Mouse (Mus musculus): ENCODE data around the gene Spint1. TPM values are rescaled to one million over a fixed set of nuclear protein-coding genes. Genes with fewer than 3 reads are reported as not detected.

The Spint1 gene
- polyA plus RNA-seq, 1 experiment from 2014 or later = 1.2 TPM

DNA sequence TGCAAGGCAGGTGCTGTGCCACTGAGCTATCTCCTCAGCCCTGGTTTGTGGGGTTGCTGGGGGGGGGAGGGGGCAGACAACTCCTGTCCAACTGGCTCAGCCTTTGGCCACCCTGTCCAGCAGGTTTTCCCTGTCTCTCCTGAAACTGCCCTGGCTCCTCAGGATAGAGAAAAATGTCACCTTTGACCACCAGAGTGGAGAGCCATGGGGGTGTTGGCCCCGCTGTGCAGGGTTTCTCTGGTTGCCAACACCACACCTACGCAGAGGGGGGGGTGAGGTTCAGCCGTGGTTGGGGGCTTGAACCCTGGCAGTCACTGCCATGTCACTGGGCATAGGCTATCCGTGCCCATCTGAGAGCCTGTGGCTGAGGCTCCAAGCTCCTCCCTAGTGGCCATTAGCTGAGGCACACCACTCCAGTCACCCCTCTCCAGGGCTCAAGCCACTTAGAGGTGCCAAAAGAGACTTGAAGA is 12.5 kb downstream of the Spint1 start:
- WGBS = 78% methylated on average over 4 of the region's 4 CpGs

DNA sequence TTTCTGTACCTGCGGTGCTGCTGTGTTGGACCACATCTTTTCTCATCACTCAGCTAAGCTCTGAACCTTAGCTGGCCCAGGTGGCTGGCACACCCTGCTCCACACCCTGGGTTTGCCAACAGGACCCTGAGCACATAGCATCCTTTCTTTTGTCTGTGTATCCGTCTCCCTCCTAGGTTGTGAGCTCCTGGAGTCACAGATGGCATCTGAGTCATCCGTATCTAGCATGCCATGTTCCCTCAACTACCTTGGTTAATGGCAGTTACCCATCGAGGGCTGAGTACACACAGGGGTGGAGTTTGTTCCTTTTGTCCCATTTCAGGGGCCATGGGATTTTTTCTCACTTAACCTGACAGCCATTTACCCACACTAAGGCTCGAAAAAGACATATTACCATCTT is 13.2 kb downstream of the Spint1 start:
- Histone ChIP-seq H3K9ac (no peak overlapping the region), H3K36me3 (no peaks in the 10 kb centered on the region), H3K4me3 (no peak overlapping the region), H3K4me2 (replicated peaks) (peak overlapping the region; percentile 36; the same call in 1 of the 2 replicates), H3K27ac (no peak overlapping the region), H3K27me3 (replicated peaks) (0 out of 2 replicates have a peak, but pooled peaks cover 4% of the 10 kb centered on the region), H3K9me3 (no peaks in the 10 kb centered on the region), H3K4me1 (no peaks in the 10 kb centered on the region)
- ATAC-seq (ENCODE audit: low FRiP score, low read depth) = no peak
- 61% methylated on average over 5 of the region's 5 CpGs for WGBS

More for the DNA sequence above, 12.5 kb downstream of the Spint1 start:
- H3K27me3 ChIP-seq (replicated peaks) = 0 out of 2 replicates have a peak, but pooled peaks cover 4% of the 10 kb centered on the region
- ATAC-seq (ENCODE audit: low FRiP score, low read depth) = no peak
- no peak overlapping the region for H3K4me2 ChIP-seq (replicated peaks)
- no peak overlapping the region for H3K27ac ChIP-seq
- no peak overlapping the region for H3K9ac ChIP-seq
- H3K9me3 ChIP-seq = no peaks in the 10 kb centered on the region
- H3K36me3 ChIP-seq = no peaks in the 10 kb centered on the region
- no peak overlapping the region for H3K4me3 ChIP-seq
- no peaks in the 10 kb centered on the region for H3K4me1 ChIP-seq

GRCm38 (mm10) chr2:119250826-119251478 is 13.8 kb downstream of the Spint1 start:
- 0 out of 2 replicates have a peak, but pooled peaks cover 4% of the 10 kb centered on the region for H3K27me3 ChIP-seq (replicated peaks)
- H3K36me3 ChIP-seq = no peaks in the 10 kb centered on the region
- no peak overlapping the region for H3K27ac ChIP-seq
- ATAC-seq (ENCODE audit: low FRiP score, low read depth) = peak; percentile 65; the same call in 1 of the 2 replicates
- H3K4me2 ChIP-seq (replicated peaks) = peak overlapping the region; percentile 36; the same call in 1 of the 2 replicates
- WGBS = 16% methylated on average over 11 of the region's 11 CpGs
- no peak overlapping the region for H3K4me3 ChIP-seq
- no peaks in the 10 kb centered on the region for H3K9me3 ChIP-seq
- H3K9ac ChIP-seq = no peak overlapping the region
- no peaks in the 10 kb centered on the region for H3K4me1 ChIP-seq

- Histone ChIP-seq H3K36me3 (no peaks in the 10 kb centered on the region), H3K4me3 (no peak overlapping the region), H3K9ac (no peak overlapping the region), H3K27ac (no peak overlapping the region), H3K9me3 (no peaks in the 10 kb centered on the region), H3K27me3 (replicated peaks) (0 out of 2 replicates have a peak, but pooled peaks cover 3% of the 10 kb centered on the region), H3K4me1 (no peaks in the 10 kb centered on the region), H3K4me2 (replicated peaks) (no peak overlapping the region)
- no peak for ATAC-seq (ENCODE audit: low FRiP score, low read depth)
- WGBS = 11% methylated on average over 7 of the region's 7 CpGs
These were observed 17.8 kb downstream of the Spint1 start for GRCm38 (mm10) chr2:119254976-119255375.

GRCm38 (mm10) chr2:119260518-119260917 is 23.4 kb downstream of the Spint1 start:
- 68% methylated on average over 1 of the region's 1 CpGs for WGBS
- H3K4me3 ChIP-seq = no peak overlapping the region
- H3K4me2 ChIP-seq (replicated peaks) = no peak overlapping the region
- no peak overlapping the region for H3K27ac ChIP-seq
- no peaks in the 10 kb centered on the region for H3K9me3 ChIP-seq
- H3K9ac ChIP-seq = no peak overlapping the region
- ATAC-seq (ENCODE audit: low FRiP score, low read depth) = no peak
- no peaks in the 10 kb centered on the region for H3K27me3 ChIP-seq (replicated peaks)
- no peaks in the 10 kb centered on the region for H3K4me1 ChIP-seq
- no peaks in the 10 kb centered on the region for H3K36me3 ChIP-seq

GRCm38 (mm10) chr2:119261326-119261725 is 24.2 kb downstream of the Spint1 start:
- Histone ChIP-seq H3K9ac (no peak overlapping the region), H3K27ac (no peak overlapping the region), H3K36me3 (no peaks in the 10 kb centered on the region), H3K4me1 (no peaks in the 10 kb centered on the region), H3K27me3 (replicated peaks) (no peaks in the 10 kb centered on the region), H3K4me3 (no peak overlapping the region), H3K4me2 (replicated peaks) (no peak overlapping the region), H3K9me3 (no peaks in the 10 kb centered on the region)
- 73% methylated on average over 2 of the region's 2 CpGs for WGBS
- ATAC-seq (ENCODE audit: low FRiP score, low read depth) = no peak

DNA sequence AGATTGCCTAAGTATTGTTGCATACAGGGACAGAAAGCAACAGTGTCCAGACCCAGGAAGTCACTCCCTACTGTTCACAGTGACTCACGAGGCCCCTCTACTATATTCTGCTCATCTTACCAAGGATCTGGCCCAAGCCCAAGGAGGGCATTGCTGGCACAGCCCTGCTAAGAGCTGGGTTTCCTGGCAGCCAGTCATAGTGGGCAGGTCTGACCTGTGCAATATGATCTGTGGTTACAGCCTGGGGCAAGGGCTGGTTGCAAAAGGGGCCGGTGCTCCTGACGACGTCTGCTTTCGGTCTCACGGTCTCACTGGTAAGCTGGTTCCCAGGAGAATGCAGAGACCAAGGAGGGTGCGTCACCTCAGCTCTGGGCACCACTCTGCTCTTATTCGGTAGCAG is 25.8 kb downstream of the Spint1 start:
- Histone ChIP-seq H3K4me3 (no peak overlapping the region), H3K4me2 (replicated peaks) (no peak overlapping the region), H3K27me3 (replicated peaks) (no peaks in the 10 kb centered on the region; the same call in 1 of the 2 replicates), H3K36me3 (no peaks in the 10 kb centered on the region), H3K9ac (no peak overlapping the region), H3K9me3 (no peaks in the 10 kb centered on the region), H3K27ac (no peak overlapping the region), H3K4me1 (no peaks in the 10 kb centered on the region)
- no peak for ATAC-seq (ENCODE audit: low FRiP score, low read depth)
- WGBS = 47% methylated on average over 8 of the region's 8 CpGs

DNA sequence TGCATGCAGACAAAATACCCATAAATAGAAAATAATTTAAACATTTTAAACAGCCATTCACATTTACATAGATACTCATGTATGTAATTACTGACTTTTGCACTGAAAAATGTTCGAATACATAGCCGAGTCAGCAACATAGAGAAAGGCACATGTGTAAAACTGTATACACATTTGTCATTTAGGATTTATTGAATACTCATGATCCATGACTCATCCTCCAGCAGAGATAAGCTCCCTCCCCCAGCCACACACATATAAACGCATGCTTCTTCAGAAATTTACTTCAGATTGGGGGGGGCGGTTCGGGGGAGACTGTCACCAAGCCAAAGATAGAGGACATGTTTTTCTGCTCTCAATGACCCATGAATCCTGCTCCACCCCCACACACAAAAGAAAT is 26.7 kb downstream of the Spint1 start:
- WGBS = 76% methylated on average over 5 of the region's 5 CpGs
- no peak overlapping the region for H3K27ac ChIP-seq
- no peaks in the 10 kb centered on the region for H3K9me3 ChIP-seq
- no peaks in the 10 kb centered on the region for H3K4me1 ChIP-seq
- no peak for ATAC-seq (ENCODE audit: low FRiP score, low read depth)
- no peak overlapping the region for H3K9ac ChIP-seq
- no peak overlapping the region for H3K4me3 ChIP-seq
- peaks cover 4% of the 10 kb centered on the region; the same call in 1 of the 2 replicates for H3K27me3 ChIP-seq (replicated peaks)
- no peaks in the 10 kb centered on the region for H3K36me3 ChIP-seq
- no peak overlapping the region for H3K4me2 ChIP-seq (replicated peaks)

GRCm38 (mm10) chr2:119270286-119270642 is 33.1 kb downstream of the Spint1 start:
- Histone ChIP-seq H3K9me3 (no peaks in the 10 kb centered on the region), H3K4me1 (0 out of 2 replicates have a peak, but pooled peaks cover 3% of the 10 kb centered on the region), H3K27ac (no peak overlapping the region), H3K36me3 (no peaks in the 10 kb centered on the region), H3K27me3 (replicated peaks) (peaks cover 16% of the 10 kb centered on the region), H3K4me2 (replicated peaks) (peak overlapping the region; percentile 94), H3K9ac (no peak overlapping the region), H3K4me3 (peak overlapping the region; percentile 67)
- ATAC-seq (ENCODE audit: low FRiP score, low read depth) = no peak
- 48% methylated on average over 9 of the region's 9 CpGs for WGBS

DNA sequence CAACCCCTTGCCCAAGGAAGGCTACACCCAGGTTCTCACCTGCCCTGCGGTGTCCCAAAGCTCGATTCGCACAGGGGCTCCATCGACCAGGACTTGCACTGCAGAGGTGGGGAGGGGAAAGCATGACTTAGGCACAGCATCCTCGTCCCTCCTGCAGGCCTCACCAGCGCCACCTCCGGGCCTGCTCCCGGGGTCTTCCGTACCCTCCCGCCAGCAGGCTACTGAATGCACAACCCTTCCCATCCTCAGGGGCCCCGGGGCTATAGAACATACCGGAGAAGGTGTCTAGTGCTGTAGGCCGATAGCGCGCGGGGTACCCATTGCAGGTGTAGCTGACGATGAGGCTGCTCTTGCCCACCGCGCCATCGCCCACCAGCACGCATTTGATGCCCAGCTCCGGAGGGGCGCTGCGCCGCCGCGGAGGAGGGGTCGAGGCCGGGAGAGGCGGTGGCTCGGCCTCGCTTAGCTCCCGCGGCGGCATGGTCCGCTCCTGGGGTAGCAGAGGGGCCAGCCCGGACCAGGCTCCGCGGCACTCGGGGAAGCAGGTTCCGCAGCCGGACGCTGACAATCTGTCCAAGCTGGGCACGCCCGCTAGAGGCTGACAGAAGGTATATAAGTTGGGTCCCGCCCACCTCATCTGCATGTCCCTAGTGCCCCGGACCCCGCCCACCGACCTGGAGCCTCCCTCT is 33.6 kb downstream of the Spint1 start, which contains the start of gene Rhov:
TSS of gene Rhov (minus strand) at position 630 of the 689 bp plus-strand sequence.
- peaks cover 16% of the 10 kb centered on the region for H3K27me3 ChIP-seq (replicated peaks)
- no peaks in the 10 kb centered on the region for H3K36me3 ChIP-seq
- H3K9ac ChIP-seq = peak within 1 kb of the TSS; percentile 64
- WGBS = under 1% methylated on average over 49 of the region's 49 CpGs
- 0 out of 2 replicates have a peak, but pooled peaks cover 3% of the 10 kb centered on the region for H3K4me1 ChIP-seq
- ATAC-seq (ENCODE audit: low FRiP score, low read depth) = peak; percentile 87
- no peaks in the 10 kb centered on the region for H3K9me3 ChIP-seq
- peak within 1 kb of the TSS; percentile 67 for H3K4me3 ChIP-seq
- H3K27ac ChIP-seq = no peak within 1 kb of the TSS
- peak within 1 kb of the TSS; percentile 94 for H3K4me2 ChIP-seq (replicated peaks)

- 82% methylated on average over 1 of the region's 1 CpGs for WGBS
- Histone ChIP-seq H3K27ac (no peak overlapping the region), H3K36me3 (no peaks in the 10 kb centered on the region), H3K4me3 (no peak overlapping the region), H3K9me3 (no peaks in the 10 kb centered on the region), H3K27me3 (replicated peaks) (peaks cover 12% of the 10 kb centered on the region), H3K4me2 (replicated peaks) (no peak overlapping the region), H3K9ac (no peak overlapping the region), H3K4me1 (0 out of 2 replicates have a peak, but pooled peaks cover 3% of the 10 kb centered on the region)
- no peak for ATAC-seq (ENCODE audit: low FRiP score, low read depth)
These were observed 37.0 kb downstream of the Spint1 start for GRCm38 (mm10) chr2:119274126-119274525.

DNA sequence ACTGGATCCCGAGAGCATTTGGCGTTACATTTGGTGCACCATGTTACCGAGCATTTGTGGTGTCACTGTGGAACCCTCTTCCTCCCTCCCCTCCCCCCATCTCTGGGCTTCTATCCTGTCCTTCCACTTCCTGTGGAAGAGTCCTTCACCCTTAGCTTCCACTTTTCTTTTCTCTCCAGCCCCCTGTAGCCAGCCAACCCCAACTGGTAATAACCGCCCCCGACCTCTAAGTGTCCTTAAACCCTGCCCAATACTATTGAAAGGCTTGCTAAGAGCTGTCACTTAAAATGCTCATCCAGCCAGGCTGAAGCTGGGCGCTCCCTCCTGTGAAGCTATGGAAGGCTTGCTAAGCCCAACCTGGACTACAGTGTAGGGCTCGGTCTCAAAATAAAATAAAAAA is 39.8 kb downstream of the Spint1 start:
- Histone ChIP-seq H3K4me3 (no peak overlapping the region), H3K27ac (no peak overlapping the region), H3K4me1 (no peaks in the 10 kb centered on the region), H3K36me3 (no peaks in the 10 kb centered on the region), H3K27me3 (replicated peaks) (no peaks in the 10 kb centered on the region), H3K9me3 (no peaks in the 10 kb centered on the region), H3K4me2 (replicated peaks) (no peak overlapping the region), H3K9ac (no peak overlapping the region)
- ATAC-seq (ENCODE audit: low FRiP score, low read depth) = no peak
- 85% methylated on average over 7 of the region's 7 CpGs for WGBS

Measured in neural tube, embryonic 12.5 days (tissue).